7 mouse cellular contexts compared by ENCODE assay signal in genomic region chr8:121113261-121113660, GRCm38 (mm10). TPM values are rescaled to one million over a fixed set of nuclear protein-coding genes. Genes with fewer than 3 reads are reported as not detected.
DNase-seq lines count a peak whose midpoint lies in the region; ATAC-seq and TF ChIP-seq lines count a peak whose summit lies in the region.

No protein-coding gene starts in this region.

- no peak overlapping the region for H3K4me3 ChIP-seq in intestine, postnatal 0 days (ENCODE audit: low read depth, low read length)
- no peak overlapping the region for H3K4me3 ChIP-seq in midbrain, embryonic 11.5 days (ENCODE audit: low read depth, low read length)

- intact Hi-C loops in gastrocnemius, postnatal 14 days (cut with DNase I; ENCODE audit: low total_unique reads): loop anchor here (1.0 to 10.0 kb wide), 2 partner anchors 102 to 400 kb away; no protein-coding TSS in a partner anchor
- intact Hi-C loops in left cerebral cortex, postnatal 36 days (cut with DNase I): loop anchor here (1.0 to 5.0 kb wide), 3 partner anchors 280 to 464 kb away; partner anchors contain the start of gene Fbxo31

- TF ChIP-seq CTCF in intestine, postnatal 0 days (IDR thresholded peaks at IDR 0.05; ENCODE audit: low read depth): peak; percentile 99

- no peak overlapping the region for H3K4me2 ChIP-seq in intestine, postnatal 0 days (replicated peaks; ENCODE audit: low read depth)
- no peak overlapping the region for H3K4me2 ChIP-seq in midbrain, embryonic 11.5 days

- H3K9me3 ChIP-seq in intestine, postnatal 0 days (ENCODE audit: control insufficient read depth): no peaks in the 10 kb centered on the region
- H3K9me3 ChIP-seq in midbrain, embryonic 11.5 days (ENCODE audit: control insufficient read depth, low read length): no peaks in the 10 kb centered on the region; the same call in 1 of the 2 replicates

- no peaks in the 10 kb centered on the region for H3K36me3 ChIP-seq in intestine, postnatal 0 days (ENCODE audit: control insufficient read depth, insufficient read depth)
- H3K36me3 ChIP-seq in midbrain, embryonic 11.5 days (ENCODE audit: control insufficient read depth, insufficient read depth, low read length): no peaks in the 10 kb centered on the region

- DNase-seq in adrenal gland, adult 18-20 months (ENCODE audit: low spot score in 2 of 2): peak; percentile 99
- DNase-seq in embryo, embryonic 10 days (ENCODE audit: low spot score): peak; percentile 95
- DNase-seq in gastrocnemius, postnatal 14 days: peak; percentile 90
- peak; percentile 95 to 96 for DNase-seq in left cerebral cortex, postnatal 36 days (ENCODE audit: low spot score in 2 of 2)
- peak; percentile 100 for DNase-seq in midbrain, embryonic 11.5 days (ENCODE audit: low spot score, missing footprints)
- DNase-seq in skeletal muscle tissue, adult 2 months (ENCODE audit: low read depth, low spot score): peak; percentile 90

- WGBS in intestine, postnatal 0 days: 2% methylated on average over 21 of the region's 21 CpGs
- 2% methylated on average over 21 of the region's 21 CpGs for WGBS in midbrain, embryonic 11.5 days

- H3K27me3 ChIP-seq in intestine, postnatal 0 days (replicated peaks; ENCODE audit: control insufficient read depth, insufficient read depth, low read length): peaks cover 54% of the 10 kb centered on the region
- peaks cover 55% of the 10 kb centered on the region for H3K27me3 ChIP-seq in midbrain, embryonic 11.5 days (ENCODE audit: control insufficient read depth, insufficient read depth, low read length)

- H3K9ac ChIP-seq in intestine, postnatal 0 days (ENCODE audit: low read depth, low read length): no peak overlapping the region
- H3K9ac ChIP-seq in midbrain, embryonic 11.5 days (ENCODE audit: low read length): no peak overlapping the region

- 0 out of 2 replicates have a peak, but pooled peaks cover 4% of the 10 kb centered on the region for H3K4me1 ChIP-seq in intestine, postnatal 0 days (replicated peaks; ENCODE audit: control insufficient read depth, insufficient read depth, low read length)
- peaks cover 14% of the 10 kb centered on the region for H3K4me1 ChIP-seq in midbrain, embryonic 11.5 days (ENCODE audit: control insufficient read depth, insufficient read depth, low read length)

- ATAC-seq in intestine, postnatal 0 days: peak; percentile 50
- peak; percentile 41; the same call in 1 of the 2 replicates for ATAC-seq in midbrain, embryonic 11.5 days (ENCODE audit: low FRiP score)

- H3K27ac ChIP-seq in intestine, postnatal 0 days (ENCODE audit: low read depth, low read length): no peak overlapping the region
- H3K27ac ChIP-seq in midbrain, embryonic 11.5 days (ENCODE audit: low read depth, low read length): no peak overlapping the region

RNA-seq across cellular contexts. Expression of gene Foxc2, which starts 2.7 kb away (rescaled TPM):
- 1 to 10 TPM; 2.8 to 4.1 TPM for total RNA-seq in adrenal gland, adult 18-20 months (2021)
- under 1 TPM; 0.33 to 0.45 TPM for total RNA-seq in gastrocnemius, postnatal 14 days (2021)
- 0.48 and 0.60 TPM in 2 replicates for polyA plus RNA-seq in intestine, postnatal 0 days (2015; fragmentation: Nextera tagmentation; extraction: Ambion mirVana)
- total RNA-seq in left cerebral cortex, postnatal 36 days (2021): 1 to 10 TPM; 1.2 to 3.1 TPM
- 7.0 and 7.1 TPM in 2 replicates for polyA plus RNA-seq in midbrain, embryonic 11.5 days (2014; fragmentation: Nextera tagmentation; extraction: Ambion mirVana)

RNA-seq across cellular contexts. Expression of gene Mthfsd, which starts 5.1 kb away (rescaled TPM):
- total RNA-seq in adrenal gland, adult 18-20 months (2021): 10 to 100 TPM; 28.4 to 30.6 TPM
- 10 to 100 TPM; 12.5 to 13.0 TPM for total RNA-seq in gastrocnemius, postnatal 14 days (2021)
- 24.9 and 25.1 TPM in 2 replicates for polyA plus RNA-seq in intestine, postnatal 0 days (2015; fragmentation: Nextera tagmentation; extraction: Ambion mirVana)
- total RNA-seq in left cerebral cortex, postnatal 36 days (2021): 10 to 100 TPM; 39.1 to 41.1 TPM
- polyA plus RNA-seq in midbrain, embryonic 11.5 days (2014; fragmentation: Nextera tagmentation; extraction: Ambion mirVana): 47.4 and 50.4 TPM in 2 replicates

RNA-seq across cellular contexts. Expression of gene Foxl1, which starts 14.5 kb away (rescaled TPM):
- total RNA-seq in adrenal gland, adult 18-20 months (2021): under 1 TPM; 0.26 to 0.27 TPM
- under 1 TPM in 1 of 2 experiments, not detected in 1; 0.10 TPM for total RNA-seq in gastrocnemius, postnatal 14 days (2021)
- 2.6 and 2.8 TPM in 2 replicates for polyA plus RNA-seq in intestine, postnatal 0 days (2015; fragmentation: Nextera tagmentation; extraction: Ambion mirVana)
- under 1 TPM in 1 of 2 experiments, not detected in 1; 0.29 TPM for total RNA-seq in left cerebral cortex, postnatal 36 days (2021)
- polyA plus RNA-seq in midbrain, embryonic 11.5 days (2014; fragmentation: Nextera tagmentation; extraction: Ambion mirVana): 0.46 and 0.79 TPM in 2 replicates

RNA-seq across cellular contexts. Expression of gene Foxf1, which starts 29.1 kb away (rescaled TPM):
- total RNA-seq in adrenal gland, adult 18-20 months (2021): under 1 TPM; 0.36 to 0.38 TPM
- under 1 TPM; 0.14 to 0.18 TPM for total RNA-seq in gastrocnemius, postnatal 14 days (2021)
- 49.8 and 50.1 TPM in 2 replicates for polyA plus RNA-seq in intestine, postnatal 0 days (2015; fragmentation: Nextera tagmentation; extraction: Ambion mirVana)
- total RNA-seq in left cerebral cortex, postnatal 36 days (2021): under 1 TPM; 0.70 to 0.94 TPM
- 0.17 and 0.20 TPM in 2 replicates for polyA plus RNA-seq in midbrain, embryonic 11.5 days (2014; fragmentation: Nextera tagmentation; extraction: Ambion mirVana)
